Mouse (Mus musculus): Measurements from ENCODE around the gene Otop1.

GRCm38 (mm10) chr5:38258034-38258772, 17.6 kb upstream of the Otop1 start:
- TF ChIP-seq POLR2A (IDR thresholded peaks at IDR 0.05; ENCODE audit: extremely low read depth, insufficient read depth, low read length) (no peak), CTCF (IDR thresholded peaks at IDR 0.05; ENCODE audit: low read depth, low read length) (no peak)

Measured in liver, adult 2 months (tissue).